Mouse (Mus musculus): ENCODE measurements at regions not wholly inside any gene's neighbourhood (a gene's known extent, or its start where the extent isn't known, plus 50 kb on each side); places are given as distances from the start of the nearest gene placed in this dataset.

DNA sequence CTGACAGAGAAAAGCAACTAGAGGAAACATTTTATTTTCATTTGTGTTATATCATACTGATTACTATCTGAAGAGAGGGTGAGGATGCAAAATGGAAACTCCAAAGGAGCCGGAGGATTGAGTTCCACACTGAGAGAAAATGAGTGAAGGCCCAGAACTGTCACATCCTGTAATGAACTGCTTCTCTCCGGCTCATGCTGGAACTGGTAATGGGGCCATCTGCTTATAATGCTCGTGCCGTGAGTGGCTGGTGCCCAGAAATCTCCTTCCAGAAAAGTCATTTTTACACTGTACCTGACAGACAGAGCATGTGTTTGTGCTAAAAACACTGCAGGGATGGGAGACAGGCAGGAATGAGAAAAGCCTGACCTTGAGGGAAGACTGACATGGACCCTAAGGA is 483.5 kb upstream of the Pkdcc start:
- Histone ChIP-seq H3K4me1 (ENCODE audit: control insufficient read depth, insufficient read depth, low read length) (no peaks in the 10 kb centered on the region), H3K27ac (ENCODE audit: insufficient read depth, low read depth, low read length) (no peak overlapping the region), H3K4me3 (ENCODE audit: insufficient read depth, low read length) (no peak overlapping the region)
- no peak for TF ChIP-seq CTCF (IDR thresholded peaks at IDR 0.05; ENCODE audit: low read depth, low read length)
- TF ChIP-seq POLR2A (IDR thresholded peaks at IDR 0.05; ENCODE audit: borderline replicate concordance, low read depth, low read length), result no peak

DNA sequence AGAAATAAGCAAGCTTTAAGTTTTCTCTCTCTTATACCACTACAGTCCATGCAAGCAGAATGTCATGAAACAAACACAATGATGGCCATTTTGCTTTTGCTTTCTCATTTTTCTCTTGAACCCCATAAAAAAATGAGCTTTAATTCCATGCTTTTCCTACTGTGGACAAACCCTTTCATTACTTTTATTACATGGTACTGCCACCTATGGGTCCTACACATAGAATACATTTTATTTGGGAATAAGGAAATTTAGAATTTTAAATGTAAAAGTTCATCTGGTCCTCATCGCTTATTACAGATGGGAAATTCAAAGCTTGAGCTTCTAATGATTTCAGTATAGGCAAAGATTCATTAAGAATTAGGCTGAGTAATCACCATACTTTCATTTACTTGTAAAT is 472.6 kb upstream of the Pkdcc start:
- Histone ChIP-seq H3K4me3 (ENCODE audit: insufficient read depth, low read length) (no peak overlapping the region), H3K4me1 (ENCODE audit: control insufficient read depth, insufficient read depth, low read length) (no peaks in the 10 kb centered on the region), H3K27ac (ENCODE audit: insufficient read depth, low read depth, low read length) (no peak overlapping the region)
- TF ChIP-seq CTCF (IDR thresholded peaks at IDR 0.05; ENCODE audit: low read depth, low read length), result no peak
- no peak for TF ChIP-seq POLR2A (IDR thresholded peaks at IDR 0.05; ENCODE audit: borderline replicate concordance, low read depth, low read length)

DNA sequence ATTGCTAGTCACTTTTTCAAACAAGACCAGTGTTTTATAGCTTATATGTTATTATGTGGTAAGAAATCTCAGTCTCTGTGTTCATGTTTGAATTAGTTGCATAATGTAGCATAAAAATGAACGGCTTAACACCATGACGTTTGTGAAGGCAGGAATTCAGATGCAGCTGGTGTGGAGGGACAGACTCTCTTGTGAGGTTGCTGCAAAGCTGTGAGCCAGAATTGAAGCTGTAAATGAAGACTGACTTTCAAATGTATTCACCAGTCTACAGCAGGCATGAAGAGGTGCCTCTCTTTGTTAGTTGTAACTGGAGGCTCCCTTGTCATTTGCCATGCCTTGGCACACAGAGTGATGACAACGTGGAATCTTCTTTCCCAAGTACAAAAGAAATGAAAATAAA is 457.7 kb upstream of the Pkdcc start:
- Histone ChIP-seq H3K4me1 (ENCODE audit: control insufficient read depth, insufficient read depth, low read length) (no peaks in the 10 kb centered on the region), H3K4me3 (ENCODE audit: insufficient read depth, low read length) (no peak overlapping the region), H3K27ac (ENCODE audit: insufficient read depth, low read depth, low read length) (no peak overlapping the region)
- TF ChIP-seq POLR2A (IDR thresholded peaks at IDR 0.05; ENCODE audit: borderline replicate concordance, low read depth, low read length) (no peak), CTCF (IDR thresholded peaks at IDR 0.05; ENCODE audit: low read depth, low read length) (no peak)

DNA sequence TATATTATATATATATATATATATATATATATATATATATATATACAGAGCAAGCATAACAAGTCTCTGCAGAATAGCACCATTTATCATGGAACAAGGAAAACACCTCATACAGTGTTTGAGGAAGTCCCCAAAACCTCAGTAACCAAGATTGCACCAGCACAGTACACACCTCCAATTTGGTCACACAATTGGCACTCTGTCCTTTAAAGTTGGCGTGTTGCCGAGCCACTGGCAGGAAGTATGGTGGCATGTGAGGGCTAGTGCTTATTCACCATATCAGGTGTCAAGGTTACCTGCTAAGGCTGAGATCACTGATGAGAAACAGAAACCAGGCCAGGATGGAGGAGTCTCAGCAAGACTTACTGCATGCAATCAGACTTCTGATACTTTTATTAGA is 436.0 kb upstream of the Pkdcc start:
- H3K4me3 ChIP-seq (ENCODE audit: insufficient read depth, low read length), result no peak overlapping the region
- no peaks in the 10 kb centered on the region for H3K4me1 ChIP-seq (ENCODE audit: control insufficient read depth, insufficient read depth, low read length)
- TF ChIP-seq CTCF (IDR thresholded peaks at IDR 0.05; ENCODE audit: low read depth, low read length) (no peak), POLR2A (IDR thresholded peaks at IDR 0.05; ENCODE audit: borderline replicate concordance, low read depth, low read length) (no peak)
- no peak overlapping the region for H3K27ac ChIP-seq (ENCODE audit: insufficient read depth, low read depth, low read length)

DNA sequence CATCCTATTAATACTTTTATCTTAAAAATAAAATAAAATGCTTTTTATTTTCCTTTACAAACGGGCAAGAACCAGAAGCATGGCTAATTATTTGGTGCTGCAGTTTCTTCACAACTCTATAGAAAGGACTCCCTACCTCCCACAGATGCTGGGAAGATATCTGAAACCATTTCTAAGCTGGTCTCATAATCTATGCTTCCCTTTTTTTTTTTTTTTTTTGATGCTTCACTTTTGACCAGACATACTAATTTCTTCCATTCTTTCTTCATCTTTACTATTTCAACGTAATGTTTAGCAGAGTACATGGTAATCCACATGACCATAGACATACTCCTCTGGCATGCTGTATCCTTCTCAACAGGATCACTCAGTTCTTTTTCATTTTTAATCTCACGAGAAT is 393.0 kb upstream of the Pkdcc start:
- Histone ChIP-seq H3K4me3 (ENCODE audit: insufficient read depth, low read length) (no peak overlapping the region), H3K27ac (ENCODE audit: insufficient read depth, low read depth, low read length) (no peak overlapping the region)
- TF ChIP-seq CTCF (IDR thresholded peaks at IDR 0.05; ENCODE audit: low read depth, low read length) (no peak), POLR2A (IDR thresholded peaks at IDR 0.05; ENCODE audit: borderline replicate concordance, low read depth, low read length) (no peak)

DNA sequence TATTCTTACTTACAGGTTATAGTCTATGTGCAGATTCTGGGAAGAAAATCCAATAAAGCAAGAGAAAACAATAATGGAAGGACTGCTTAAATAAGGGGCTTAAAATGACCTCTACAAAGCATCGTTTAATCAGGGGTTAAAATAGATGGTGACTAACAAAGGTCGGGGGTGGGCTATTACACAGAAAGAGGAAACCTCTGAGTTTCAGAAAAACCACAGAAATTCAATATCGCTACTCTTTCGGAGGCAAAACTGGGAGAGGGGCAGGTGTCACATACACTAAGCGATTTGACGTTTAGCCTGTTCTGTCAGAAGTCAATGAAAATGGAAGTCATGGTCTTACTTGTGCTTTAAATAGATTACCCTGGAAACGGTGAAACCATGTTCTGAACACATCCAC is 391.0 kb upstream of the Pkdcc start:
- Histone ChIP-seq H3K27ac (ENCODE audit: insufficient read depth, low read depth, low read length) (no peak overlapping the region), H3K4me3 (ENCODE audit: insufficient read depth, low read length) (no peak overlapping the region), H3K4me1 (ENCODE audit: control insufficient read depth, insufficient read depth, low read length) (no peaks in the 10 kb centered on the region)
- TF ChIP-seq POLR2A (IDR thresholded peaks at IDR 0.05; ENCODE audit: borderline replicate concordance, low read depth, low read length) (no peak), CTCF (IDR thresholded peaks at IDR 0.05; ENCODE audit: low read depth, low read length) (no peak)

More for the DNA sequence above, 393.0 kb upstream of the Pkdcc start:
- no peaks in the 10 kb centered on the region for H3K4me1 ChIP-seq (ENCODE audit: control insufficient read depth, insufficient read depth, low read length)

DNA sequence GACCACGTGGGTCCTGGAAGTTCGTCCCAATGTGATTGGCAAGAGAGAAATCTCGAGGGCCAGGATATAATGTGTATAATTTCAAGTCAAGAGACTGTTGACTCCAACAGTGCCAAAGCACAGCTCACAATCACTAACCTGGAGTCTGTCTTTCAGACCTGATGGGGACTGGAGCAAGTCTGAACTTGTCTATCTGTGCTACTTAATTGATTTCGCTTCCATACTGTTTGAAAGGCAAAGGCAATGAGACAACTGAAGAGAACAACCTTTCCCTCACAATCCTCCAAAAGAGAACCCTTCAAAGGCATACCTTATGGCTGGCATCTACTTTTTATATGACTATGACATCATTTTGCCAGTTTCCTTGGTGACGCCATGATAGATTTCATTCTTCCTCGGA is 390.5 kb upstream of the Pkdcc start:
- TF ChIP-seq POLR2A (IDR thresholded peaks at IDR 0.05; ENCODE audit: borderline replicate concordance, low read depth, low read length), result no peak
- Histone ChIP-seq H3K4me3 (ENCODE audit: insufficient read depth, low read length) (no peak overlapping the region), H3K4me1 (ENCODE audit: control insufficient read depth, insufficient read depth, low read length) (no peaks in the 10 kb centered on the region), H3K27ac (ENCODE audit: insufficient read depth, low read depth, low read length) (no peak overlapping the region)

DNA sequence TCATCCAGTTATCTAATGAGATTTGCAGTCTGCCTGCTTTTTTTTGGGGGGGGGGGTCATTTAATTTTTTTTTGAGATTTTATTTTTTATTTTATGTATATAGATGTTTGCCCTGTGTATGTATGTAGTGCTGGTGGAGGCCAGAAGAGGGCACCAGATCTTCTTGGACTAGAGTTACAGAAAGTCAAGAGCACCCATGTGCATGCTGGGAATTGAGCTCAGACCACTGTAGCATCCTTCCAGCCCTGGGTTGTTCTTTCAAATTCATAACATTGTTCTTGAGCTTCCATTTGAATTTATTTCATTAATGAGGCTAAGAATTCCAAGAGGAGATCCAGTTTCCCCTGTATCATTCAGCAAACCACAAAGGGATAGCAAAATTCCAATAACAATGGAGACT is 387.9 kb upstream of the Pkdcc start:
- Histone ChIP-seq H3K4me1 (ENCODE audit: control insufficient read depth, insufficient read depth, low read length) (no peaks in the 10 kb centered on the region), H3K27ac (ENCODE audit: insufficient read depth, low read depth, low read length) (no peak overlapping the region), H3K4me3 (ENCODE audit: insufficient read depth, low read length) (no peak overlapping the region)
- no peak for TF ChIP-seq POLR2A (IDR thresholded peaks at IDR 0.05; ENCODE audit: borderline replicate concordance, low read depth, low read length)
- TF ChIP-seq CTCF (IDR thresholded peaks at IDR 0.05; ENCODE audit: low read depth, low read length), result no peak

DNA sequence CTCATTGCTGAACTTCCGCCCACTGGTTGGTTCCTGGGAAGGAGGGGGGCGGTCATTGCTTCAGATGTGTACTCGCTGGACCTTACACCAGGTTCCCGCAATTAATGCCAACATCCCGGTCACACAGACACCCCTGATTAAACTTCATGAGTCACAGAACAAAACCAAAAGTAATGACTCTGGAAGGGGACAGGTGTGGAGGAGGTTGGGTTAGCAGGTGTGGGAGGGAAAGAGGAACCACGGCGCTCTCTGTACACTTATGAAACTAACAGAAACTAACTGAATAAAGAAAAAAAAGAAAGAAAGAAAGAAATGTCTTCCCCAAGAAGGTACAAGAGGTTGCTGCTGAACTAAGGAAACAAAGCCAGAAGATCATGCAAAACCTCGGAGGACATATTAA is 387.3 kb upstream of the Pkdcc start:
- TF ChIP-seq CTCF (IDR thresholded peaks at IDR 0.05; ENCODE audit: low read depth, low read length) (no peak), POLR2A (IDR thresholded peaks at IDR 0.05; ENCODE audit: borderline replicate concordance, low read depth, low read length) (no peak)
- Histone ChIP-seq H3K4me1 (ENCODE audit: control insufficient read depth, insufficient read depth, low read length) (no peaks in the 10 kb centered on the region), H3K4me3 (ENCODE audit: insufficient read depth, low read length) (no peak overlapping the region), H3K27ac (ENCODE audit: insufficient read depth, low read depth, low read length) (no peak overlapping the region)

DNA sequence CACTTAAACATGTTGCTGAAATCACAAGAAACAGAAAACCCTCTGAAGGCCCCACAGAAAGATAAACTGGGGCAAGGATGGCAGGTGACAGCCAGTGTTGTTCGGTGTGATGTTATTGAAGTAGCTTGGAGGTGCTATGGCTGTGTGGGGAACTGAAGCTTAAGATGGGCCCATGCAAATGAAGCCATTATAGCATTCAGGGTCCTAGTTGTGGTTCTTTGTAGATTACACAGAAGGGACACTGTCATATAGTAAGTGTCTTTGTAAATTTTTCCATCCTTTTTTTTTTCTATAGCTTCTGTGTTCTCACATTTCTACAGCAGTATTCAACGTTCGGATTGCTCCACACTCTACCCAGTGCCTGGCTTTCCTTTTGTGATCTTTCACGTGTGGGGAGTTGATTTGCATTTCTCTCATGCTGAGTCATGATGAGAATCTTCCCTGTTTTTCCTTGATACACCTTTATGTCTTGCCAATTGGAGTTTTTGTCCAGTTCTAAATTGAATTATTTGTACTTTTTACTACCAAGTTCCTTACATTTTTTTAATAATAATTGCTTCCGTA is 386.6 kb upstream of the Pkdcc start:
- Histone ChIP-seq H3K27ac (ENCODE audit: insufficient read depth, low read depth, low read length) (no peak overlapping the region), H3K4me1 (ENCODE audit: control insufficient read depth, insufficient read depth, low read length) (no peaks in the 10 kb centered on the region), H3K4me3 (ENCODE audit: insufficient read depth, low read length) (no peak overlapping the region)
- TF ChIP-seq POLR2A (IDR thresholded peaks at IDR 0.05; ENCODE audit: borderline replicate concordance, low read depth, low read length), result no peak
- no peak for TF ChIP-seq CTCF (IDR thresholded peaks at IDR 0.05; ENCODE audit: low read depth, low read length)

DNA sequence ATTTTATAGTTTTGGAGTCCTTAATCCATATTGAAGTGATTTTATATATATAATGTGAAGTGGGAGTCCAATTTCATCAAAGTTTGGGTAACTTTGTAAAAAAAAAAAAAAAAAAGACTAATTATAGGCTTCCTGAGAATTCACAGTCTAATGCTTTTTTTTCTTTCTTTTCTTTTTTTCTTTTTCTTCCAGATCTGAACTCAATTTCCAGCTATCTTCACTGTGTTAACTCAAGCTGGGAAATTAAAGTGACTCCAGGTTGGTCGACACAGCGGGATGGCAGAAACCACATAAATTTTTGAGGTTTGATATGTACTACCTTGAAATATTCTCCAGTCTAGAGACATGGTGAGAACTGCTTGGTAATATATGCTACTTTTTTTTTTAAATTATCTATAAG is 385.7 kb upstream of the Pkdcc start:
- no peak overlapping the region for H3K4me3 ChIP-seq (ENCODE audit: insufficient read depth, low read length)

More for the DNA sequence above, 385.7 kb upstream of the Pkdcc start:
- no peak for TF ChIP-seq POLR2A (IDR thresholded peaks at IDR 0.05; ENCODE audit: borderline replicate concordance, low read depth, low read length)
- TF ChIP-seq CTCF (IDR thresholded peaks at IDR 0.05; ENCODE audit: low read depth, low read length), result no peak
- Histone ChIP-seq H3K4me1 (ENCODE audit: control insufficient read depth, insufficient read depth, low read length) (no peaks in the 10 kb centered on the region), H3K27ac (ENCODE audit: insufficient read depth, low read depth, low read length) (no peak overlapping the region)

Data from bone marrow macrophage, adult 2 months (primary cell).